Mouse (Mus musculus): ENCODE measurements around the gene Tarbp2.

The Tarbp2 gene

GRCm38 (mm10) chr15:102505770-102506463 lies 12.1 kb upstream of the Tarbp2 start:
- no peak for DNase-seq (ENCODE audit: low spot score)

GRCm38 (mm10) chr15:102506464-102506830 lies 11.5 kb upstream of the Tarbp2 start:
- DNase-seq (ENCODE audit: low spot score): no peak

- no peak for DNase-seq (ENCODE audit: low spot score)
Measured at GRCm38 (mm10) chr15:102506864-102507263, 11.1 kb upstream of the Tarbp2 start.

GRCm38 (mm10) chr15:102507561-102507960 lies 10.4 kb upstream of the Tarbp2 start:
- DNase-seq (ENCODE audit: low spot score): no peak

- no peak for DNase-seq (ENCODE audit: low spot score)
Measured at GRCm38 (mm10) chr15:102508336-102508735, 9.7 kb upstream of the Tarbp2 start.

- no peak for DNase-seq (ENCODE audit: low spot score)
Measured at GRCm38 (mm10) chr15:102510110-102510509, 7.9 kb upstream of the Tarbp2 start.

GRCm38 (mm10) chr15:102510590-102511284 lies 7.3 kb upstream of the Tarbp2 start:
- DNase-seq (ENCODE audit: low spot score): peak; percentile 70

- DNase-seq (ENCODE audit: low spot score): no peak
Measured at GRCm38 (mm10) chr15:102511285-102511833, 6.6 kb upstream of the Tarbp2 start.

GRCm38 (mm10) chr15:102512010-102512409 lies 6.0 kb upstream of the Tarbp2 start:
- DNase-seq (ENCODE audit: low spot score): no peak

- no peak for DNase-seq (ENCODE audit: low spot score)
Measured at GRCm38 (mm10) chr15:102512471-102512870, 5.5 kb upstream of the Tarbp2 start.

GRCm38 (mm10) chr15:102513004-102513403 lies 5.0 kb upstream of the Tarbp2 start:
- DNase-seq (ENCODE audit: low spot score): no peak

- no peak for DNase-seq (ENCODE audit: low spot score)
Measured at GRCm38 (mm10) chr15:102515261-102515660, 2.7 kb upstream of the Tarbp2 start.

- no peak for DNase-seq (ENCODE audit: low spot score)
Measured at GRCm38 (mm10) chr15:102515791-102516190, 2.2 kb upstream of the Tarbp2 start.

- DNase-seq (ENCODE audit: low spot score): no peak
Measured at GRCm38 (mm10) chr15:102516293-102516692, 1.7 kb upstream of the Tarbp2 start.

GRCm38 (mm10) chr15:102516728-102517404 lies 1.1 kb upstream of the Tarbp2 start, which contains the start of gene Map3k12:
TSS of gene Map3k12 (minus strand) at chr15:102517064.
- DNase-seq (ENCODE audit: low spot score): peak; percentile 52

- no peak for DNase-seq (ENCODE audit: low spot score)
Measured at GRCm38 (mm10) chr15:102517631-102517975, 389 bp upstream of the Tarbp2 start.

GRCm38 (mm10) chr15:102518859-102519201 lies 838 bp downstream of the Tarbp2 start:
- no peak for DNase-seq (ENCODE audit: low spot score)

- DNase-seq (ENCODE audit: low spot score): no peak
Measured at GRCm38 (mm10) chr15:102519211-102520141, 1.5 kb downstream of the Tarbp2 start.

GRCm38 (mm10) chr15:102520416-102520815 lies 2.4 kb downstream of the Tarbp2 start:
- peak; percentile 70 for DNase-seq (ENCODE audit: low spot score)

- no peak for DNase-seq (ENCODE audit: low spot score)
Measured at GRCm38 (mm10) chr15:102521480-102521879, 3.5 kb downstream of the Tarbp2 start.

- peak; percentile 78 for DNase-seq (ENCODE audit: low spot score)
Measured at GRCm38 (mm10) chr15:102524892-102525485, 7.0 kb downstream of the Tarbp2 start, which contains the start of gene Npff. TSS of gene Npff (minus strand) at chr15:102524942.

All from c-Kit-positive CD71-positive TER-119-positive erythroid progenitor cells, embryonic 14.5 days (primary cell).